Mouse (Mus musculus) neural tube, embryonic 14.5 days (tissue): ENCODE results near the gene Gm20792. TPM values are rescaled to one million over a fixed set of nuclear protein-coding genes. Genes with fewer than 3 reads are reported as not detected.
"Not testable (repeated sequence)": the region's sequence is repeated elsewhere in the genome, so short reads cannot be mapped to it uniquely, and the experiment has no call there.

Experiments
- ATAC-seq: fragments of 200-750 bp; cut with Nextera tagmentation; 2 replicates; pipeline ENCODE4 v1.8.0; 2017; ENCODE audit warnings: low read depth, mild to moderate bottlenecking, moderate TSS enrichment, moderate library complexity
- H3K27ac ChIP-seq: fragments of 300-500 bp; sonication (generic); 2 replicates; pipeline ENCODE4 v1.5.1; 2014; ENCODE audit warnings: low read depth, mild to moderate bottlenecking, control low read depth, low read length, moderate library complexity, mixed read lengths
- H3K27me3 ChIP-seq: fragments of 300-500 bp; sonication (generic); 2 replicates; pipeline ENCODE4 v1.6.1; 2014; ENCODE audit warnings: low read length; ENCODE audit not compliant: control insufficient read depth, insufficient read depth
- H3K36me3 ChIP-seq: fragments of 300-500 bp; sonication (generic); 2 replicates; pipeline ENCODE4 v1.6.1; 2014; ENCODE audit warnings: low read length, mixed read lengths; ENCODE audit not compliant: control insufficient read depth, insufficient read depth
- H3K4me1 ChIP-seq: fragments of 300-500 bp; sonication (generic); 2 replicates; pipeline ENCODE4 v1.6.1; 2014; ENCODE audit warnings: low read length; ENCODE audit not compliant: control insufficient read depth, insufficient read depth
- H3K4me2 ChIP-seq: fragments of 300-500 bp; sonication (generic); 2 replicates; pipeline ENCODE4 v1.6.1; 2014; ENCODE audit warnings: mild to moderate bottlenecking, low read depth, low read length, control low read depth
- H3K4me3 ChIP-seq: fragments of 300-500 bp; sonication (generic); 2 replicates; pipeline ENCODE4 v1.5.1; 2014; ENCODE audit warnings: low read depth, low read length, control low read depth, mixed read lengths
- H3K9ac ChIP-seq: fragments of 300-500 bp; sonication (generic); replicated peaks from 2 replicates; pipeline ENCODE4 v1.6.1; 2014; ENCODE audit warnings: low read depth, mild to moderate bottlenecking, control low read depth, low read length, mixed read lengths
- H3K9me3 ChIP-seq: fragments of 300-500 bp; sonication (generic); 2 replicates; pipeline ENCODE4 v1.6.1; 2016; ENCODE audit warnings: low read length; ENCODE audit not compliant: control insufficient read depth
- WGBS: fragments of 180-500 bp; shearing (Covaris S2); extraction: QIAGEN DNeasy Blood & Tissue Kit; methylation state at CpG from one replicate; pipeline ENCODE4 v1.1.7; 2014; 5-methylcytosine and 5-hydroxymethylcytosine counted together
- polyA plus RNA-seq: library from polyadenylated mRNA; unstranded; fragments of >200 nt; fragmentation: Nextera tagmentation; extraction: Ambion mirVana; gene quantifications from 2 replicates; pipeline ENCODE4 v1.2.1, GENCODE M21; 2014

Gm20792 gene
- polyA plus RNA-seq = not detected in 2 replicates

DNA sequence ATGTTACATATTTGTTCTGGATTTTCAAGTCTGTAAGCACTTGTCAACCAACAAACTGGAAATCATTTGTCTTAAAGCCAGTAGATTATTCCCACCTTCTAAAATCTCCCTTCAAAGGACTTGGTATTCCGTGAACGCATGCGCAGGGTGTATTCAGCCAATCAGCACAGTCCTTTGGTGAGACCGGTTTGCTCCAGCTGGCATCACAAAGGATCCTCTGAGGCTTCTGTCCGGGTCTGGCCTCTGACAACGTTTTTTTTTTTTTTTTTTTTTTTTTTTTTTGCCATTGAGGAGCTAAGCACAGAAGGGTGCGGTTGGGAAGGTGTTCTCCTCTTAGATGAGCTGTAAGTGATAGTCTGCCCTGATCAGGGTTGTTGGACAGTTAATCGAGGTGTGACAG is at the start of gene Gm20792:
Gm20792 (plus strand) TSS at position 301 of the 400 bp plus-strand sequence.
- not testable (repeated sequence) for H3K27ac ChIP-seq, ATAC-seq, H3K4me3 ChIP-seq, H3K27me3 ChIP-seq, H3K9ac ChIP-seq, H3K9me3 ChIP-seq, H3K4me1 ChIP-seq, H3K36me3 ChIP-seq, H3K4me2 ChIP-seq
- WGBS = no CpG with 5 or more reads among the region's 8 CpGs
